7 mouse cellular contexts compared by ENCODE assay signal in the genomic region with DNA sequence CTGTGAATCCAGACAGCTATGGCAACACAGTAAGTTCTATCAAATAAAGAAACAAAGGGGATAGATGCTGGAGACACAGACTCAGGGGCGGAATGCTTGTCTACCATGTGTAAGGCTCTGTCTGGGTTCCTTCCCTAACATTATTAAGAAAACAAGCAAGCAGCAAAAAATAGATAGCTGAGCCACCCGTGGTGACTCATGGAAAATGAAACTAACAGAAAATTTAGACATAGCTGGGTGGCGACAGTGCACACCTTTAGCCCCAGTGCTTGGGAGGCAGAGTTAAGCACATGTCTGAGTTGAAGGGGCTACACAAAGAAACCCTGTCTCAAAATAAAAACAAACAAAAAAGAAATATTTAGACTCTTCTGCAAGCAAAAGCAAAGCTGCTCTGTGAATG. TPM values are rescaled to one million over a fixed set of nuclear protein-coding genes. Genes with fewer than 3 reads are reported as not detected.
DNase-seq lines count a peak whose midpoint lies in the region; ATAC-seq and TF ChIP-seq lines count a peak whose summit lies in the region.

No protein-coding gene starts in this region.

- H3K4me1 ChIP-seq in midbrain, embryonic 12.5 days = peaks cover 22% of the 10 kb centered on the region
- H3K4me1 ChIP-seq in midbrain, postnatal 0 days (ENCODE audit: insufficient read depth, low read length) = 0 out of 2 replicates have a peak, but pooled peaks cover 3% of the 10 kb centered on the region
- peaks cover 6% of the 10 kb centered on the region for H3K4me1 ChIP-seq in hindbrain, embryonic 16.5 days (ENCODE audit: control insufficient read depth, insufficient read depth, low read depth, low read length)

- ATAC-seq in midbrain, embryonic 12.5 days (ENCODE audit: low FRiP score, low read depth) = no peak
- ATAC-seq in midbrain, postnatal 0 days (ENCODE audit: low FRiP score) = no peak
- ATAC-seq in hindbrain, embryonic 16.5 days = no peak

- 44% methylated on average over 3 of the region's 3 CpGs for WGBS in midbrain, embryonic 12.5 days
- WGBS in midbrain, postnatal 0 days = 57% methylated on average over 3 of the region's 3 CpGs
- 56% methylated on average over 3 of the region's 3 CpGs for WGBS in hindbrain, embryonic 16.5 days

- H3K27me3 ChIP-seq in midbrain, embryonic 12.5 days = no peaks in the 10 kb centered on the region
- no peaks in the 10 kb centered on the region for H3K27me3 ChIP-seq in midbrain, postnatal 0 days (ENCODE audit: insufficient read depth, low read length)
- no peaks in the 10 kb centered on the region for H3K27me3 ChIP-seq in hindbrain, embryonic 16.5 days (replicated peaks; ENCODE audit: control insufficient read depth, insufficient read depth, low read length)

- H3K4me3 ChIP-seq in midbrain, embryonic 12.5 days = peak overlapping the region; percentile 86; the same call in 1 of the 2 replicates
- no peak overlapping the region for H3K4me3 ChIP-seq in midbrain, postnatal 0 days (ENCODE audit: low read depth, low read length)
- no peak overlapping the region for H3K4me3 ChIP-seq in hindbrain, embryonic 16.5 days (ENCODE audit: low read length)

- peaks cover 33% of the 10 kb centered on the region for H3K36me3 ChIP-seq in midbrain, embryonic 12.5 days
- H3K36me3 ChIP-seq in midbrain, postnatal 0 days (ENCODE audit: insufficient read depth, low read length) = peaks cover 4% of the 10 kb centered on the region; the same call in 1 of the 2 replicates
- H3K36me3 ChIP-seq in hindbrain, embryonic 16.5 days (ENCODE audit: control insufficient read depth, insufficient read depth, low read length) = peaks cover 3% of the 10 kb centered on the region; the same call in 1 of the 2 replicates

- no peak overlapping the region for H3K27ac ChIP-seq in midbrain, embryonic 12.5 days (replicated peaks)
- no peak overlapping the region for H3K27ac ChIP-seq in midbrain, postnatal 0 days (ENCODE audit: low read depth, low read length)
- no peak overlapping the region for H3K27ac ChIP-seq in hindbrain, embryonic 16.5 days (ENCODE audit: low read depth, low read length)

- no peak for DNase-seq in midbrain, postnatal 0 days (ENCODE audit: low spot score)
- peak; percentile 26 for DNase-seq in c-Kit-negative CD71-positive TER-119-positive erythroid progenitor cells, embryonic 14.5 days (ENCODE audit: low read depth, low spot score)
- DNase-seq in neural tube, embryonic 10.5 days (ENCODE audit: extremely low spot score, low spot score) = peak; percentile 12
- DNase-seq in layer of hippocampus, adult 18-20 months (ENCODE audit: low spot score in 2 of 2) = no peak
- no peak for DNase-seq in gastrocnemius, postnatal 25 days

- H3K9ac ChIP-seq in midbrain, embryonic 12.5 days (replicated peaks) = no peak overlapping the region; the same call in 1 of the 2 replicates
- no peak overlapping the region for H3K9ac ChIP-seq in midbrain, postnatal 0 days (replicated peaks; ENCODE audit: low read length, poor library complexity, severe bottlenecking)
- peak overlapping the region; percentile 22; the same call in 1 of the 2 replicates for H3K9ac ChIP-seq in hindbrain, embryonic 16.5 days (ENCODE audit: low read depth, low read length)

- peak overlapping the region; percentile 72 for H3K4me2 ChIP-seq in midbrain, embryonic 12.5 days (replicated peaks)
- H3K4me2 ChIP-seq in midbrain, postnatal 0 days (ENCODE audit: low read depth, low read length, poor library complexity, severe bottlenecking) = no peak overlapping the region
- peak overlapping the region; percentile 31 for H3K4me2 ChIP-seq in hindbrain, embryonic 16.5 days (ENCODE audit: low read length)

- TF ChIP-seq CTCF in midbrain, postnatal 0 days (IDR thresholded peaks at IDR 0.05) = no peak

- no peaks in the 10 kb centered on the region for H3K9me3 ChIP-seq in midbrain, embryonic 12.5 days
- no peaks in the 10 kb centered on the region for H3K9me3 ChIP-seq in midbrain, postnatal 0 days (ENCODE audit: low read length)
- H3K9me3 ChIP-seq in hindbrain, embryonic 16.5 days (ENCODE audit: control insufficient read depth, low read length) = no peaks in the 10 kb centered on the region

RNA-seq across cellular contexts. Expression of gene Mcm6, which starts 2.0 kb away (rescaled TPM):
- 209 and 219 TPM in 2 replicates for polyA plus RNA-seq in midbrain, embryonic 12.5 days (2016; fragmentation: Nextera tagmentation; extraction: Ambion mirVana)
- 36.3 and 37.3 TPM in 2 replicates for total RNA-seq in midbrain, postnatal 0 days (2014; rRNA removed)
- polyA plus RNA-seq in midbrain, postnatal 0 days (2015; fragmentation: Nextera tagmentation; extraction: Ambion mirVana) = 31.1 and 31.9 TPM in 2 replicates
- polyA plus RNA-seq in hindbrain, embryonic 16.5 days (2015; fragmentation: Nextera tagmentation; extraction: Ambion mirVana) = 67.0 and 76.0 TPM in 2 replicates
- 10 to 100 TPM; 13.1 to 13.6 TPM for total RNA-seq in layer of hippocampus, adult 18-20 months (2021)
- total RNA-seq in gastrocnemius, postnatal 25 days (2021) = 1 to 10 TPM; 3.2 to 6.2 TPM

RNA-seq across cellular contexts. Expression of gene Lct, which starts 29.3 kb away (rescaled TPM):
- polyA plus RNA-seq in midbrain, embryonic 12.5 days (2016; fragmentation: Nextera tagmentation; extraction: Ambion mirVana) = 0.06 and 0.14 TPM in 2 replicates
- total RNA-seq in midbrain, postnatal 0 days (2014; rRNA removed) = 0.28 and 0.38 TPM in 2 replicates
- polyA plus RNA-seq in midbrain, postnatal 0 days (2015; fragmentation: Nextera tagmentation; extraction: Ambion mirVana) = 0.49 and 0.70 TPM in 2 replicates
- 0.46 and 1.0 TPM in 2 replicates for polyA plus RNA-seq in hindbrain, embryonic 16.5 days (2015; fragmentation: Nextera tagmentation; extraction: Ambion mirVana)
- total RNA-seq in layer of hippocampus, adult 18-20 months (2021) = 10 to 100 TPM; 53.8 to 69.6 TPM
- total RNA-seq in gastrocnemius, postnatal 25 days (2021) = not detected

RNA-seq across cellular contexts. Expression of gene Dars, which starts 59.7 kb away (rescaled TPM):
- 164 and 174 TPM in 2 replicates for polyA plus RNA-seq in midbrain, embryonic 12.5 days (2016; fragmentation: Nextera tagmentation; extraction: Ambion mirVana)
- 53.6 and 62.6 TPM in 2 replicates for total RNA-seq in midbrain, postnatal 0 days (2014; rRNA removed)
- polyA plus RNA-seq in midbrain, postnatal 0 days (2015; fragmentation: Nextera tagmentation; extraction: Ambion mirVana) = 104 and 105 TPM in 2 replicates
- polyA plus RNA-seq in hindbrain, embryonic 16.5 days (2015; fragmentation: Nextera tagmentation; extraction: Ambion mirVana) = 140 and 141 TPM in 2 replicates
- total RNA-seq in layer of hippocampus, adult 18-20 months (2021) = 10 to 100 TPM; 66.5 to 68.7 TPM
- total RNA-seq in gastrocnemius, postnatal 25 days (2021) = 10 to 100 TPM; 61.3 to 61.8 TPM

Comparison
In these comparisons a context has a peak if more than half of its experiments do, and no peak if none do; other contexts are left out.
1. DNase-seq: peak in c-Kit-negative CD71-positive TER-119-positive erythroid progenitor cells, embryonic 14.5 days (single experiment) and neural tube, embryonic 10.5 days (single experiment); none in midbrain, postnatal 0 days (single experiment), layer of hippocampus, adult 18-20 months (0 of 2) and gastrocnemius, postnatal 25 days (single experiment).
2. RNA of gene Lct, which starts 29.3 kb away (total RNA-seq): 53.8 to 69.6 TPM in layer of hippocampus, adult 18-20 months; 0.28 to 0.38 TPM in midbrain, postnatal 0 days and not detected in gastrocnemius, postnatal 25 days; every median in the first group is over 10 times any median in the second.